Mouse (Mus musculus): Measurements from ENCODE around the gene Grap.

Gene Grap

GRCm38 (mm10) chr11:61658360-61658922 is 5.4 kb downstream of the Grap start:
- DNase-seq, result no peak

GRCm38 (mm10) chr11:61659011-61659858 is 6.2 kb downstream of the Grap start:
- DNase-seq, result no peak

GRCm38 (mm10) chr11:61660001-61660400 is 6.9 kb downstream of the Grap start:
- DNase-seq, result no peak

GRCm38 (mm10) chr11:61660806-61661392 is 7.8 kb downstream of the Grap start:
- no peak for DNase-seq

GRCm38 (mm10) chr11:61662189-61662588 is 9.1 kb downstream of the Grap start:
- no peak for DNase-seq

GRCm38 (mm10) chr11:61665401-61665800 is 12.3 kb downstream of the Grap start:
- DNase-seq, result no peak

GRCm38 (mm10) chr11:61665991-61666799 is 13.1 kb downstream of the Grap start:
- peak; percentile 38 for DNase-seq

GRCm38 (mm10) chr11:61667248-61667647 is 14.2 kb downstream of the Grap start:
- no peak for DNase-seq

GRCm38 (mm10) chr11:61667782-61668181 is 14.7 kb downstream of the Grap start:
- no peak for DNase-seq

GRCm38 (mm10) chr11:61669492-61670490 is 16.7 kb downstream of the Grap start:
- no peak for DNase-seq

- DNase-seq, result no peak
These were observed 18.8 kb downstream of the Grap start for GRCm38 (mm10) chr11:61671781-61672383.

GRCm38 (mm10) chr11:61673686-61674085 is 20.6 kb downstream of the Grap start:
- DNase-seq, result peak; percentile 52

- DNase-seq, result no peak
These were observed 21.2 kb downstream of the Grap start for GRCm38 (mm10) chr11:61674151-61674838.

- DNase-seq, result peak; percentile 37
These were observed 21.7 kb downstream of the Grap start for GRCm38 (mm10) chr11:61674839-61675159.

GRCm38 (mm10) chr11:61675332-61675731 is 22.3 kb downstream of the Grap start:
- no peak for DNase-seq

GRCm38 (mm10) chr11:61676216-61676854 is 23.3 kb downstream of the Grap start:
- DNase-seq, result no peak

- DNase-seq, result no peak
These were observed 24.6 kb downstream of the Grap start for GRCm38 (mm10) chr11:61677709-61678108.

- DNase-seq, result no peak
These were observed 26.2 kb downstream of the Grap start for GRCm38 (mm10) chr11:61679091-61679866.

- peak; percentile 92 for DNase-seq
These were observed 31.1 kb downstream of the Grap start, which contains the start of gene Fam83g for GRCm38 (mm10) chr11:61683907-61684731. Fam83g (plus strand) TSS chr11:61684091.

Measured in liver (tissue).